Mouse (Mus musculus) liver, adult 2 months (tissue): ENCODE results near the gene Dnal4. TPM values are rescaled to one million over a fixed set of nuclear protein-coding genes. Genes with fewer than 3 reads are reported as not detected.

ENCODE experiments used
- DNase-seq: peaks from one replicate; pipeline ENCODE4 v3.0.0-alpha.2; 2011; ENCODE audit warnings: low read depth, low spot score; ENCODE audit errors: extremely low read depth
- H3K27ac ChIP-seq: fragments of 200-500 bp; replicated peaks from 2 replicates; pipeline ENCODE4 v1.5.1; 2012; ENCODE audit warnings: low read depth, mild to moderate bottlenecking, control low read depth, inconsistent platforms, low read length; ENCODE audit not compliant: insufficient read depth
- H3K27me3 ChIP-seq: fragments of 200-500 bp; 2 replicates; pipeline ENCODE4 v1.6.1; 2012; ENCODE audit warnings: mild to moderate bottlenecking, moderate library complexity, low read length, inconsistent platforms; ENCODE audit not compliant: control insufficient read depth, insufficient read depth
- H3K36me3 ChIP-seq: fragments of 200-500 bp; 2 replicates; pipeline ENCODE4 v1.6.1; 2012; ENCODE audit warnings: low read length, inconsistent platforms; ENCODE audit not compliant: control insufficient read depth, insufficient read depth
- H3K4me1 ChIP-seq: fragments of 200-500 bp; 2 replicates; pipeline ENCODE4 v1.6.1; 2011; ENCODE audit warnings: low read length; ENCODE audit not compliant: control insufficient read depth, insufficient read depth
- H3K4me3 ChIP-seq: fragments of 200-500 bp; 2 replicates; pipeline ENCODE4 v1.5.1; 2011; ENCODE audit warnings: low read depth, mild to moderate bottlenecking, control low read depth, low read length, moderate library complexity; ENCODE audit not compliant: insufficient read depth
- H3K79me2 ChIP-seq: fragments of 200-500 bp; 2 replicates; pipeline ENCODE4 v1.6.1; 2012; ENCODE audit warnings: inconsistent platforms, mild to moderate bottlenecking, low read length, moderate library complexity; ENCODE audit not compliant: control insufficient read depth, insufficient read depth
- H3K9ac ChIP-seq: fragments of 200-500 bp; 2 replicates; pipeline ENCODE4 v1.6.1; 2012; ENCODE audit warnings: low read depth, mild to moderate bottlenecking, control low read depth, inconsistent platforms, low read length
- CTCF ChIP-seq: fragments of 200-500 bp; IDR thresholded peaks from 2 replicates; pipeline ENCODE4 v1.5.1; 2011; ENCODE audit warnings: low read depth, low read length, control low read depth
- POLR2A ChIP-seq: fragments of 200-500 bp; IDR thresholded peaks from 2 replicates; pipeline ENCODE4 v1.6.1; 2011; ENCODE audit warnings: low read length, control low read depth; ENCODE audit not compliant: insufficient read depth; ENCODE audit errors: extremely low read depth
- WGBS: fragments of 180-500 bp; shearing (Covaris S2); methylation state at CpG from one replicate; pipeline ENCODE4 v1.1.7; 2018; 5-methylcytosine and 5-hydroxymethylcytosine counted together
- polyA plus RNA-seq: library from polyadenylated mRNA; depleted of rRNA; stranded (reverse); fragments of >200 nt; gene quantifications from 2 replicates; pipeline ENCODE4 v1.2.3, GENCODE M21; 2012
- total RNA-seq: library from RNA; depleted of rRNA; stranded (reverse); fragments of >200 nt; gene quantifications from 2 replicates; pipeline ENCODE4 v1.2.3, GENCODE M21; 2014

Gene Dnal4
- total and polyA plus RNA-seq, 2 experiments, result 6.2 to 14.2 TPM

GRCm38 (mm10) chr15:79802304-79802703 is 24.7 kb upstream of the Dnal4 start:
- Histone ChIP-seq H3K9ac (no peak overlapping the region), H3K27ac (no peak overlapping the region), H3K27me3 (peaks cover 17% of the 10 kb centered on the region), H3K4me3 (no peak overlapping the region), H3K4me1 (no peaks in the 10 kb centered on the region), H3K79me2 (no peaks in the 10 kb centered on the region), H3K36me3 (no peaks in the 10 kb centered on the region)
- no peak for DNase-seq
- no peak for TF ChIP-seq CTCF
- TF ChIP-seq POLR2A, result no peak
- WGBS, result 67% methylated on average over 4 of the region's 4 CpGs

- Histone ChIP-seq H3K79me2 (no peaks in the 10 kb centered on the region), H3K4me1 (no peaks in the 10 kb centered on the region), H3K4me3 (no peak overlapping the region), H3K36me3 (no peaks in the 10 kb centered on the region), H3K9ac (no peak overlapping the region), H3K27me3 (peaks cover 17% of the 10 kb centered on the region), H3K27ac (no peak overlapping the region)
- WGBS, result 67% methylated on average over 2 of the region's 2 CpGs
- no peak for DNase-seq
- no peak for TF ChIP-seq POLR2A
- TF ChIP-seq CTCF, result no peak
These were observed 24.0 kb upstream of the Dnal4 start for GRCm38 (mm10) chr15:79801646-79802045.

DNA sequence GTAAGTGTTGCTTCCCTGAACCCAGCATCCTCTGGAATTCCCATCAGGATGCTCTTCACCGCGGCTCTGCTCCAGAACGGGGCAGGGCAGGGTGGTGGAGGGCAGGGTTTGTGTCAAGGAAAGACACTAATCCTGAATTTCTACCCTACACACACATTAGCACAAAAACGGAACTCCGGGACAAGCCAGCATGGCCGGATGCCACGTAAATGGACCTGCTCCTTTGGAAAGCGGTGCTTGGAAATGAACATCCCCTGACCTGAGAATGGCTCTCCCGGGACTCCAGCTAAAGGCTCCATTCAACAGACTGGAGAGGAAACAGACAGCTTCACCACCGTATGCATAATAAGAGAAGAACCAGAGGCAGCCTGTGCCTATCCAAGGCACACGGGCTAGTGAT is 23.1 kb upstream of the Dnal4 start:
- H3K9ac ChIP-seq, result no peak overlapping the region
- no peak overlapping the region for H3K27ac ChIP-seq
- H3K4me1 ChIP-seq, result no peaks in the 10 kb centered on the region
- WGBS, result 62% methylated on average over 11 of the region's 11 CpGs
- peaks cover 17% of the 10 kb centered on the region for H3K27me3 ChIP-seq
- no peaks in the 10 kb centered on the region for H3K79me2 ChIP-seq
- DNase-seq, result no peak
- H3K36me3 ChIP-seq, result no peaks in the 10 kb centered on the region
- no peak overlapping the region for H3K4me3 ChIP-seq
- no peak for TF ChIP-seq CTCF
- no peak for TF ChIP-seq POLR2A

DNA sequence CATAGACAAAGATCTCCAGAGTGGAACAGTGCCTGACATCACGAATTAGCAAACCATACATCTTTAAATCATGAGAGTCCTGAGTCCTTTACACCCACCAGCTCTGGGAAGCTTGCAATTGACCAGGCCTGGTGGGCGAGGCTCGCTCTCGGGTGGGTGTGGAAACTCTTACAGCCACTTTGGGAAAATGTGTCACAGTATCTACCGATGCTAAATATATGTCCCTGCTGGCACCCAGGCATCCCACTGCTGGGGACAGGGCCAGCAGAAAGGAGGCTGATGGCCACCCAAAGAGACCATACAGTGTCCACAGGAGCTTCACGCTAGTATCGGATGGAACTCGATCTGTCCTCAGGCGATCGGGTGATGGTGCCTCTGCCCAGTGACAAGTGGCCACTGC is 20.9 kb upstream of the Dnal4 start:
- no peak for DNase-seq
- no peak overlapping the region for H3K4me3 ChIP-seq
- H3K36me3 ChIP-seq, result no peaks in the 10 kb centered on the region
- no peak for TF ChIP-seq POLR2A
- TF ChIP-seq CTCF, result no peak
- H3K4me1 ChIP-seq, result no peaks in the 10 kb centered on the region
- peaks cover 4% of the 10 kb centered on the region for H3K27me3 ChIP-seq
- H3K9ac ChIP-seq, result no peak overlapping the region
- H3K27ac ChIP-seq, result no peak overlapping the region
- WGBS, result 86% methylated on average over 10 of the region's 10 CpGs
- H3K79me2 ChIP-seq, result no peaks in the 10 kb centered on the region

GRCm38 (mm10) chr15:79797680-79798079 is 20.0 kb upstream of the Dnal4 start:
- H3K4me3 ChIP-seq, result no peak overlapping the region
- no peak for DNase-seq
- H3K36me3 ChIP-seq, result no peaks in the 10 kb centered on the region
- H3K79me2 ChIP-seq, result no peaks in the 10 kb centered on the region
- H3K4me1 ChIP-seq, result no peaks in the 10 kb centered on the region
- 87% methylated on average over 8 of the region's 8 CpGs for WGBS
- TF ChIP-seq POLR2A (no peak), CTCF (no peak)
- peaks cover 3% of the 10 kb centered on the region; the same call in 1 of the 2 replicates for H3K27me3 ChIP-seq
- no peak overlapping the region for H3K9ac ChIP-seq
- H3K27ac ChIP-seq, result no peak overlapping the region

- no peaks in the 10 kb centered on the region for H3K4me1 ChIP-seq
- no peak for DNase-seq
- no peak for TF ChIP-seq POLR2A
- no peak for TF ChIP-seq CTCF
- no peak overlapping the region for H3K27ac ChIP-seq
- no peaks in the 10 kb centered on the region for H3K36me3 ChIP-seq
- no peak overlapping the region for H3K4me3 ChIP-seq
- no peak overlapping the region for H3K9ac ChIP-seq
- H3K79me2 ChIP-seq, result no peaks in the 10 kb centered on the region
- 83% methylated on average over 7 of the region's 7 CpGs for WGBS
- H3K27me3 ChIP-seq, result peaks cover under 1% of the 10 kb centered on the region; the same call in 1 of the 2 replicates
These were observed 19.4 kb upstream of the Dnal4 start for GRCm38 (mm10) chr15:79797096-79797495.
